Mouse (Mus musculus): ENCODE data around the gene Exosc3. TPM values are rescaled to one million over a fixed set of nuclear protein-coding genes. Genes with fewer than 3 reads are reported as not detected.

Gene Exosc3
- total and polyA plus RNA-seq, 3 experiments, result 165 to 255 (median 213) TPM

GRCm38 (mm10) chr4:45279981-45280548 lies 62.5 kb downstream of the Exosc3 start (continued):
- TF ChIP-seq MEF2A (IDR thresholded peaks at IDR 0.05; ENCODE audit: borderline replicate concordance, low read depth, low read length) (no peak), ETS1 (conservative IDR thresholded peaks at IDR 0.05; ENCODE audit: low read depth, low read length) (no peak), HCFC1 (IDR thresholded peaks at IDR 0.05; ENCODE audit: low read depth, low read length) (no peak; the same call in 1 of the 2 replicates), JUND (conservative IDR thresholded peaks at IDR 0.05; ENCODE audit: low read depth, low read length) (peak; percentile 26; the same call in 1 of the 2 replicates), CTCF (conservative IDR thresholded peaks at IDR 0.05 in 1 of 2, IDR thresholded peaks at IDR 0.05 in 1 of 2; ENCODE audit: low read depth in 2 of 2, low read length in 2 of 2) (peak; percentile 62 to 98), ELF1 (IDR thresholded peaks at IDR 0.05; ENCODE audit: low read depth, low read length) (peak; percentile 39; the same call in 1 of the 2 replicates), RCOR1 (conservative IDR thresholded peaks at IDR 0.05; ENCODE audit: low read depth, low read length) (no peak), ZKSCAN1 (IDR thresholded peaks at IDR 0.05; ENCODE audit: borderline replicate concordance, low read depth, low read length) (no peak), SMC3 (IDR thresholded peaks at IDR 0.05; ENCODE audit: low read depth, low read length) (peak; percentile 97)

DNA sequence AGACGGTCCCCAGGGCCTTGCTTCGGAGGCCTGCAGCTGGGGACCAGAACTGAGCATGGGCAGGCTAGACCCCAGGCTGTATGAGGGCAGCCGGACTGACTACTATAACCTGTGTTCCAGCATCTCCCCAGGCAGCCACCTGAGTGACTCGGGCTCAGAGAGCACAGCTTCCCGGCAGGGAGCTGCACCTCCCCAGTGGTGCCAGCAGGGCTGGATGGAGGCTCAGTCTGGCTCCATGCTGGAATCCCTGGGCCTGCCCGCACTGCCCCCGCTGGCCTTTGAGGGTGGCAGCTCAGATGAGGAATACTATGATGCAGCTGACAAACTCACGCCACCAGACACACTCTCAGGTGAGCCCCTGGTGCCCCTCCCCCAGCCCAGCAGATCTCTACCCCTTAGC lies 63.2 kb downstream of the Exosc3 start:
- H3K27me3 ChIP-seq (replicated peaks), result peaks cover 4% of the 10 kb centered on the region
- in situ Hi-C loops (cut with MboI; ENCODE audit: low pct_ligation_motif_present, low pct_unique_long_range_greater_than_20kb, low sequenced_read_pairs), result loop anchor here (5.0 to 25.0 kb wide), 2 partner anchors 172 to 508 kb away; partner anchors contain the start of genes Aldh1b1 and Tomm5
- no peaks in the 10 kb centered on the region for H3K9me3 ChIP-seq (replicated peaks; ENCODE audit: low read length)
- dilution Hi-C loops (cut with MboI; ENCODE audit: extremely low pct_ligation_motif_present, extremely low pct_unique_long_range_greater_than_20kb, low sequenced_read_pairs), result no loop called here
- H3K79me2 ChIP-seq (replicated peaks; ENCODE audit: control insufficient read depth, extremely low read depth, insufficient read depth, poor library complexity, severe bottlenecking), result no peaks in the 10 kb centered on the region
- H3K36me3 ChIP-seq (replicated peaks in 1 of 2; ENCODE audit: control insufficient read depth in 1 of 2, insufficient read depth in 1 of 2, low read length in 1 of 2), result no peaks in the 10 kb centered on the region
- TF ChIP-seq RCOR1 (conservative IDR thresholded peaks at IDR 0.05; ENCODE audit: low read depth, low read length), result no peak
- peak in 1 of 2 experiments; percentile 31; a peak in 1 of 4 replicates for TF ChIP-seq CTCF (conservative IDR thresholded peaks at IDR 0.05 in 1 of 2, IDR thresholded peaks at IDR 0.05 in 1 of 2; ENCODE audit: low read depth in 2 of 2, low read length in 2 of 2)
- H3K4me1 ChIP-seq (ENCODE audit: control insufficient read depth in 1 of 2, insufficient read depth in 2 of 2), result peaks cover 2 to 13% of the 10 kb centered on the region in 2 experiments; a peak in 2 of 4 replicates
- no peak overlapping the region for H3K4me3 ChIP-seq (replicated peaks in 1 of 3; ENCODE audit: low read depth in 2 of 3, low read length in 2 of 3, poor library complexity in 1 of 3)
- no peak overlapping the region for H3K4me2 ChIP-seq (ENCODE audit: insufficient read depth, low read depth, poor library complexity, severe bottlenecking)
- DNase-seq (ENCODE audit: extremely low read depth), result peak; percentile 10
- H3K27ac ChIP-seq (ENCODE audit: insufficient read depth, low read depth), result no peak overlapping the region
- no peak overlapping the region for H3K9ac ChIP-seq (ENCODE audit: insufficient read depth, low read depth)

DNA sequence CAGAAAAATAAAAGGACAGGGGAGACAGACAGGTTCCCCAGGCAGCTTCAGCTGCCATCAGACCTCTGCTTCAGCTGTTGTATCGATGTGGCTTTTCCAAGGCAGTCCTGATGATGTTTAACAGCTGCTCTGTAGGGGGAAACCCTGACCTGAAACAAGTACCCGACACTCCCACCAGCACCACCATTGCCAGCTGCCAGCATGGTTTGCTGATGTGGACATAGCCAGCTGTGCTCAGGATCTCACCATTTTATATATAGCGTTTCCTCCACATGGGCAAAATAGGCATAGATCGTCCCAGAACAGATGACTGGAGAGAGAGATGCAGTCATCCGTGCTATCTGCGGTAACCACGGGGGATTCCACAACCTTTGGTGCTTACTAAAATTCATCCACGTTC lies 66.8 kb downstream of the Exosc3 start:
- H3K79me2 ChIP-seq (replicated peaks; ENCODE audit: control insufficient read depth, extremely low read depth, insufficient read depth, poor library complexity, severe bottlenecking), result no peaks in the 10 kb centered on the region
- no peak overlapping the region for H3K9ac ChIP-seq (ENCODE audit: insufficient read depth, low read depth)
- H3K27me3 ChIP-seq (replicated peaks), result peaks cover 4% of the 10 kb centered on the region
- peak; percentile 42 for DNase-seq (ENCODE audit: extremely low read depth)
- in situ Hi-C loops (cut with MboI; ENCODE audit: low pct_ligation_motif_present, low pct_unique_long_range_greater_than_20kb, low sequenced_read_pairs), result loop anchor here (5.0 to 25.0 kb wide), 2 partner anchors 168 to 512 kb away; partner anchors contain the start of genes Aldh1b1 and Tomm5
- H3K36me3 ChIP-seq (replicated peaks in 1 of 2; ENCODE audit: control insufficient read depth in 1 of 2, insufficient read depth in 1 of 2, low read length in 1 of 2), result no peaks in the 10 kb centered on the region
- dilution Hi-C loops (cut with MboI; ENCODE audit: extremely low pct_ligation_motif_present, extremely low pct_unique_long_range_greater_than_20kb, low sequenced_read_pairs), result no loop called here
- peaks cover 2 to 13% of the 10 kb centered on the region in 2 experiments; a peak in 2 of 4 replicates for H3K4me1 ChIP-seq (ENCODE audit: control insufficient read depth in 1 of 2, insufficient read depth in 2 of 2)
- no peak overlapping the region for H3K4me3 ChIP-seq (replicated peaks in 1 of 3; ENCODE audit: low read depth in 2 of 3, low read length in 2 of 3, poor library complexity in 1 of 3)
- H3K9me3 ChIP-seq (replicated peaks; ENCODE audit: low read length), result no peaks in the 10 kb centered on the region
- no peak overlapping the region for H3K27ac ChIP-seq (ENCODE audit: insufficient read depth, low read depth)
- H3K4me2 ChIP-seq (ENCODE audit: insufficient read depth, low read depth, poor library complexity, severe bottlenecking), result no peak overlapping the region
- TF ChIP-seq MYC (IDR thresholded peaks at IDR 0.05; ENCODE audit: low read depth, low read length) (no peak), NELFE (IDR thresholded peaks at IDR 0.05; ENCODE audit: low read depth, low read length) (no peak), ZMIZ1 (IDR thresholded peaks at IDR 0.05; ENCODE audit: low read depth, low read length) (no peak), GABPA (IDR thresholded peaks at IDR 0.05; ENCODE audit: insufficient replicate concordance, low read depth, low read length) (no peak), HCFC1 (IDR thresholded peaks at IDR 0.05; ENCODE audit: low read depth, low read length) (no peak), ELF1 (IDR thresholded peaks at IDR 0.05; ENCODE audit: low read depth, low read length) (no peak), ZC3H11A (IDR thresholded peaks at IDR 0.05; ENCODE audit: low read depth, low read length) (no peak), E2F4 (IDR thresholded peaks at IDR 0.05; ENCODE audit: insufficient replicate concordance, low read depth, low read length) (no peak), JUND (conservative IDR thresholded peaks at IDR 0.05; ENCODE audit: low read depth, low read length) (no peak), SMC3 (IDR thresholded peaks at IDR 0.05; ENCODE audit: low read depth, low read length) (no peak), BHLHE40 (IDR thresholded peaks at IDR 0.05; ENCODE audit: low read depth, low read length) (peak; percentile 50), POLR2A (IDR thresholded peaks at IDR 0.05; ENCODE audit: low read depth, low read length) (no peak), ETS1 (conservative IDR thresholded peaks at IDR 0.05; ENCODE audit: low read depth, low read length) (peak; percentile 76), NRF1 (IDR thresholded peaks at IDR 0.05; ENCODE audit: low read depth, low read length) (no peak), IRF4 (IDR thresholded peaks at IDR 0.05; ENCODE audit: low read depth, low read length) (no peak), MAX (IDR thresholded peaks at IDR 0.05; ENCODE audit: low read length) (no peak), TBP (conservative IDR thresholded peaks at IDR 0.05; ENCODE audit: low read depth, low read length) (no peak), CTCF (conservative IDR thresholded peaks at IDR 0.05 in 1 of 2, IDR thresholded peaks at IDR 0.05 in 1 of 2; ENCODE audit: low read depth in 2 of 2, low read length in 2 of 2) (no peak), CHD2 (IDR thresholded peaks at IDR 0.05; ENCODE audit: low read length) (no peak), UBTF (IDR thresholded peaks at IDR 0.05; ENCODE audit: low read depth, low read length) (no peak), ZNF384 (IDR thresholded peaks at IDR 0.05; ENCODE audit: low read depth, low read length) (no peak), USF1 (IDR thresholded peaks at IDR 0.05; ENCODE audit: low read depth, low read length) (no peak), MAFK (IDR thresholded peaks at IDR 0.05; ENCODE audit: insufficient replicate concordance, low read length) (no peak), MAZ (IDR thresholded peaks at IDR 0.05; ENCODE audit: low read depth, low read length) (no peak), POLR2AphosphoS2 (IDR thresholded peaks at IDR 0.05; ENCODE audit: low read depth, low read length) (no peak)
